Mouse (Mus musculus) hindbrain, postnatal 0 days (tissue): ENCODE data around the gene Eed. TPM values are rescaled to one million over a fixed set of nuclear protein-coding genes. Genes with fewer than 3 reads are reported as not detected.
"Not testable (repeated sequence)": the region's sequence is repeated elsewhere in the genome, so short reads cannot be mapped to it uniquely, and the experiment has no call there.

Source experiments
- ATAC-seq: fragments of 200-750 bp; cut with Nextera tagmentation; 2 replicates; pipeline ENCODE4 v1.8.0; 2017; ENCODE audit warnings: mild to moderate bottlenecking, moderate TSS enrichment, moderate library complexity
- DNase-seq: peaks from one replicate; pipeline ENCODE4 v3.0.0-alpha.2; 2015; ENCODE audit warnings: low spot score
- H3K27ac ChIP-seq: fragments of 300-500 bp; sonication (generic); 2 replicates; pipeline ENCODE4 v1.5.1; 2014; ENCODE audit warnings: mild to moderate bottlenecking
- H3K27me3 ChIP-seq: fragments of 300-500 bp; sonication (generic); 2 replicates; pipeline ENCODE4 v1.6.1; 2014; ENCODE audit warnings: low read length, mixed read lengths; ENCODE audit not compliant: insufficient read depth
- H3K36me3 ChIP-seq: fragments of 300-500 bp; sonication (generic); 2 replicates; pipeline ENCODE4 v1.6.1; 2014; ENCODE audit warnings: low read length, mixed read lengths; ENCODE audit not compliant: insufficient read depth
- H3K4me1 ChIP-seq: fragments of 300-500 bp; sonication (generic); 2 replicates; pipeline ENCODE4 v1.6.1; 2014; ENCODE audit warnings: antibody characterized with exemption, low read length, mixed read lengths; ENCODE audit not compliant: insufficient read depth
- H3K4me2 ChIP-seq: fragments of 300-500 bp; sonication (generic); 2 replicates; pipeline ENCODE4 v1.6.1; 2014; ENCODE audit warnings: low read depth, mild to moderate bottlenecking, low read length, moderate library complexity, mixed read lengths
- H3K4me3 ChIP-seq: fragments of 300-500 bp; sonication (generic); 2 replicates; pipeline ENCODE4 v1.5.1; 2014; ENCODE audit warnings: low read length
- H3K9ac ChIP-seq: fragments of 300-500 bp; sonication (generic); replicated peaks from 2 replicates; pipeline ENCODE4 v1.6.1; 2014; ENCODE audit warnings: mild to moderate bottlenecking, low read length, moderate library complexity, mixed read lengths
- H3K9me3 ChIP-seq: fragments of 300-500 bp; sonication (generic); 2 replicates; pipeline ENCODE4 v1.6.1; 2016; ENCODE audit warnings: low read length, mixed read lengths
- CTCF ChIP-seq: IDR thresholded peaks from 2 replicates; pipeline ENCODE4 v1.5.1; 2016; ENCODE audit warnings: antibody characterized with exemption, control low read depth, low read depth
- WGBS: fragments of 180-500 bp; shearing (Covaris S2); extraction: QIAGEN DNeasy Blood & Tissue Kit; methylation state at CpG from one replicate; pipeline ENCODE4 v1.1.7; 2014; 5-methylcytosine and 5-hydroxymethylcytosine counted together
- polyA plus RNA-seq: library from polyadenylated mRNA; unstranded; fragments of >200 nt; fragmentation: Nextera tagmentation; extraction: Ambion mirVana; gene quantifications from 2 replicates; pipeline ENCODE4 v1.2.1, GENCODE M21; 2015
- total RNA-seq: library from RNA; depleted of rRNA; stranded (reverse); fragments of >200 nt; gene quantifications from 2 replicates; pipeline ENCODE4 v1.2.3, GENCODE M21; 2014

Eed gene
- total and polyA plus RNA-seq, 2 experiments from 2014 or later: 9.5 to 20.6 TPM

GRCm38 (mm10) chr7:90002375-90002774 lies 21.6 kb upstream of the Eed start:
- Histone ChIP-seq H3K4me2 (no peak overlapping the region), H3K9ac (no peak overlapping the region), H3K9me3 (no peaks in the 10 kb centered on the region), H3K27me3 (no peaks in the 10 kb centered on the region), H3K27ac (no peak overlapping the region), H3K4me1 (peaks cover 3% of the 10 kb centered on the region), H3K4me3 (no peak overlapping the region), H3K36me3 (no peaks in the 10 kb centered on the region)
- DNase-seq (no peak), ATAC-seq (no peak)
- no peak for TF ChIP-seq CTCF
- WGBS: 72% methylated on average over 2 of the region's 2 CpGs

GRCm38 (mm10) chr7:89999491-89999890 lies 18.7 kb upstream of the Eed start:
- no peak for ATAC-seq
- TF ChIP-seq CTCF: no peak
- no peak for DNase-seq
- H3K27me3 ChIP-seq: no peaks in the 10 kb centered on the region
- no peak overlapping the region for H3K27ac ChIP-seq
- no peaks in the 10 kb centered on the region for H3K36me3 ChIP-seq
- H3K4me3 ChIP-seq: no peak overlapping the region
- no peak overlapping the region for H3K9ac ChIP-seq
- 94% methylated on average over 5 of the region's 5 CpGs for WGBS
- no peaks in the 10 kb centered on the region for H3K9me3 ChIP-seq
- H3K4me1 ChIP-seq: peaks cover 3% of the 10 kb centered on the region
- H3K4me2 ChIP-seq: no peak overlapping the region

GRCm38 (mm10) chr7:89998624-89999006 lies 17.8 kb upstream of the Eed start:
- Histone ChIP-seq H3K27ac (no peak overlapping the region), H3K4me2 (peak overlapping the region; percentile 43)
- peak; percentile 34 for DNase-seq

GRCm38 (mm10) chr7:89998006-89998623 lies 17.3 kb upstream of the Eed start:
- ATAC-seq (peak; percentile 80), DNase-seq (peak; percentile 88)
- Histone ChIP-seq H3K27ac (no peak overlapping the region), H3K4me3 (0 out of 2 replicates have a peak overlapping the region, but pooled peaks have one; percentile 0), H3K9me3 (no peaks in the 10 kb centered on the region), H3K27me3 (no peaks in the 10 kb centered on the region), H3K4me2 (peak overlapping the region; percentile 43), H3K36me3 (no peaks in the 10 kb centered on the region), H3K4me1 (peaks cover 3% of the 10 kb centered on the region), H3K9ac (no peak overlapping the region)
- 10% methylated on average over 10 of the region's 10 CpGs for WGBS
- peak; percentile 82 for TF ChIP-seq CTCF

More at GRCm38 (mm10) chr7:89998624-89999006, 17.8 kb upstream of the Eed start:
- peak; percentile 58 for TF ChIP-seq CTCF
- H3K4me1 ChIP-seq: peaks cover 3% of the 10 kb centered on the region
- H3K36me3 ChIP-seq: no peaks in the 10 kb centered on the region
- no peak overlapping the region for H3K9ac ChIP-seq
- no peak overlapping the region for H3K4me3 ChIP-seq
- peak; percentile 63; the same call in 1 of the 2 replicates for ATAC-seq
- no peaks in the 10 kb centered on the region for H3K27me3 ChIP-seq
- no peaks in the 10 kb centered on the region for H3K9me3 ChIP-seq
- WGBS: 85% methylated on average over 2 of the region's 2 CpGs

- not testable (repeated sequence) for H3K27ac ChIP-seq, H3K4me2 ChIP-seq, H3K4me3 ChIP-seq, H3K27me3 ChIP-seq, H3K9ac ChIP-seq, DNase-seq, H3K4me1 ChIP-seq, H3K36me3 ChIP-seq, H3K9me3 ChIP-seq, ATAC-seq
- WGBS: 21% methylated on average over 5 of the region's 5 CpGs
These were observed 16.7 kb upstream of the Eed start for GRCm38 (mm10) chr7:89997526-89997925.

GRCm38 (mm10) chr7:89993091-89993490 lies 12.3 kb upstream of the Eed start:
- H3K4me3 ChIP-seq: no peak overlapping the region
- DNase-seq (no peak), ATAC-seq (no peak)
- no peaks in the 10 kb centered on the region for H3K36me3 ChIP-seq
- H3K9me3 ChIP-seq: no peaks in the 10 kb centered on the region
- no peak overlapping the region for H3K9ac ChIP-seq
- no peaks in the 10 kb centered on the region for H3K27me3 ChIP-seq
- H3K27ac ChIP-seq: no peak overlapping the region
- no peaks in the 10 kb centered on the region for H3K4me1 ChIP-seq
- no peak for TF ChIP-seq CTCF
- 85% methylated on average over 1 of the region's 1 CpGs for WGBS
- no peak overlapping the region for H3K4me2 ChIP-seq

- H3K4me1 ChIP-seq: no peaks in the 10 kb centered on the region
- H3K9me3 ChIP-seq: no peaks in the 10 kb centered on the region
- H3K9ac ChIP-seq: no peak overlapping the region
- no peak for DNase-seq
- H3K4me2 ChIP-seq: no peak overlapping the region
- no peaks in the 10 kb centered on the region for H3K36me3 ChIP-seq
- no peak overlapping the region for H3K4me3 ChIP-seq
- no peaks in the 10 kb centered on the region for H3K27me3 ChIP-seq
- no peak for ATAC-seq
- no peak for TF ChIP-seq CTCF
- no peak overlapping the region for H3K27ac ChIP-seq
These were observed 3.6 kb upstream of the Eed start for GRCm38 (mm10) chr7:89984421-89984820.
